In genomic region chrX:140457502-140457901, GRCm38 (mm10) we compare ENCODE assay signal across 8 mouse cellular contexts. TPM values are rescaled to one million over a fixed set of nuclear protein-coding genes. Genes with fewer than 3 reads are reported as not detected.
DNase-seq lines count a peak whose midpoint lies in the region; ATAC-seq and TF ChIP-seq lines count a peak whose summit lies in the region.

No protein-coding gene starts in this region.

- no peaks in the 10 kb centered on the region for H3K36me3 ChIP-seq in forebrain, embryonic 10.5 days (replicated peaks)
- H3K36me3 ChIP-seq in liver, embryonic 12.5 days = no peaks in the 10 kb centered on the region
- H3K36me3 ChIP-seq in stomach, postnatal 0 days (ENCODE audit: control insufficient read depth, insufficient read depth, low read length) = no peaks in the 10 kb centered on the region

- no peak for TF ChIP-seq EP300 in stomach, postnatal 0 days (optimal IDR thresholded peaks at IDR 0.05)

- H3K27ac ChIP-seq in forebrain, embryonic 10.5 days = peak overlapping the region; percentile 86
- no peak overlapping the region for H3K27ac ChIP-seq in liver, embryonic 12.5 days
- no peak overlapping the region for H3K27ac ChIP-seq in stomach, postnatal 0 days (replicated peaks)

- TF ChIP-seq CTCF in stomach, postnatal 0 days (IDR thresholded peaks at IDR 0.05; ENCODE audit: low read depth) = no peak

- peak overlapping the region; percentile 73 for H3K9ac ChIP-seq in liver, embryonic 12.5 days
- H3K9ac ChIP-seq in stomach, postnatal 0 days (ENCODE audit: low read length) = no peak overlapping the region

- no peak for ATAC-seq in CD4-positive, CD25-positive, alpha-beta regulatory T cell, adult 4 months
- peak; percentile 25; the same call in 1 of the 2 replicates for ATAC-seq in liver, embryonic 12.5 days
- ATAC-seq in stomach, postnatal 0 days (ENCODE audit: low FRiP score, low TSS enrichment) = no peak

- no peaks in the 10 kb centered on the region for H3K9me3 ChIP-seq in forebrain, embryonic 10.5 days
- H3K9me3 ChIP-seq in liver, embryonic 12.5 days (replicated peaks) = no peaks in the 10 kb centered on the region
- no peaks in the 10 kb centered on the region for H3K9me3 ChIP-seq in stomach, postnatal 0 days (ENCODE audit: control insufficient read depth, low read length)

- peaks cover 6% of the 10 kb centered on the region for H3K4me1 ChIP-seq in forebrain, embryonic 10.5 days
- peaks cover 12% of the 10 kb centered on the region; the same call in 1 of the 2 replicates for H3K4me1 ChIP-seq in liver, embryonic 12.5 days
- no peaks in the 10 kb centered on the region for H3K4me1 ChIP-seq in stomach, postnatal 0 days (replicated peaks; ENCODE audit: control insufficient read depth, insufficient read depth)

- H3K4me2 ChIP-seq in liver, embryonic 12.5 days = peak overlapping the region; percentile 71
- H3K4me2 ChIP-seq in stomach, postnatal 0 days (replicated peaks; ENCODE audit: low read depth) = peak overlapping the region; percentile 60

- WGBS in forebrain, embryonic 10.5 days = 20% methylated on average over 12 of the region's 12 CpGs
- 15% methylated on average over 12 of the region's 12 CpGs for WGBS in liver, embryonic 12.5 days (ENCODE audit: insufficient replicate concordance)
- WGBS in stomach, postnatal 0 days = 23% methylated on average over 12 of the region's 12 CpGs

- peaks cover 62% of the 10 kb centered on the region for H3K27me3 ChIP-seq in forebrain, embryonic 10.5 days (ENCODE audit: poor library complexity, severe bottlenecking)
- H3K27me3 ChIP-seq in liver, embryonic 12.5 days (replicated peaks) = peaks cover 8% of the 10 kb centered on the region; the same call in 1 of the 2 replicates
- H3K27me3 ChIP-seq in stomach, postnatal 0 days (ENCODE audit: control insufficient read depth, insufficient read depth, low read length) = no peaks in the 10 kb centered on the region

- peak; percentile 11 for DNase-seq in CD4-positive, CD25-positive, alpha-beta regulatory T cell, adult 2 months (ENCODE audit: low read depth, low spot score)
- DNase-seq in 3T3-L1 (ENCODE audit: low read depth, low spot score) = peak; percentile 21
- no peak for DNase-seq in forebrain, embryonic 10.5 days (ENCODE audit: extremely low spot score, low spot score)
- DNase-seq in stomach, postnatal 0 days (ENCODE audit: low spot score) = no peak
- no peak for DNase-seq in cerebellum, postnatal 14 days
- DNase-seq in right cerebral cortex, postnatal 10 days (ENCODE audit: low spot score in 2 of 2) = no peak

- H3K4me3 ChIP-seq in forebrain, embryonic 10.5 days = peak overlapping the region; percentile 62
- H3K4me3 ChIP-seq in liver, embryonic 12.5 days = peak overlapping the region; percentile 68
- peak overlapping the region; percentile 49 for H3K4me3 ChIP-seq in stomach, postnatal 0 days (ENCODE audit: low read depth, low read length)

RNA-seq across cellular contexts. Expression of gene Prps1, which starts 1.1 kb away (rescaled TPM):
- polyA plus RNA-seq in CD4-positive, CD25-positive, alpha-beta regulatory T cell, adult 4 months (2017; shearing (Covaris generic)) = 10 to 100 TPM; 43.8 to 45.7 TPM
- polyA plus RNA-seq in forebrain, embryonic 10.5 days (2016; fragmentation: Nextera tagmentation; extraction: Ambion mirVana) = 96.9 and 99.1 TPM in 2 replicates
- 57.6 and 61.0 TPM in 2 replicates for polyA plus RNA-seq in liver, embryonic 12.5 days (2016; fragmentation: Nextera tagmentation; extraction: Ambion mirVana)
- polyA plus RNA-seq in stomach, postnatal 0 days (2015; fragmentation: Nextera tagmentation; extraction: Ambion mirVana) = 18.2 and 18.3 TPM in 2 replicates

Comparison
In these comparisons a context has a peak if more than half of its experiments do, and no peak if none do; other contexts are left out.
1. DNase-seq: peak in CD4-positive, CD25-positive, alpha-beta regulatory T cell, adult 2 months (single experiment) and 3T3-L1 (single experiment); none in forebrain, embryonic 10.5 days (single experiment), stomach, postnatal 0 days (single experiment), cerebellum, postnatal 14 days (0 of 2) and right cerebral cortex, postnatal 10 days (0 of 2).
2. Peak in every context shown above with its lines, with median percentiles within 50 percentile points of each other: H3K4me3 ChIP-seq.